Mouse (Mus musculus): ENCODE data around the gene Ddx31. TPM values are rescaled to one million over a fixed set of nuclear protein-coding genes. Genes with fewer than 3 reads are reported as not detected.

The Ddx31 gene
- total RNA-seq, 1 experiment from 2014 or later = 16.5 TPM

DNA sequence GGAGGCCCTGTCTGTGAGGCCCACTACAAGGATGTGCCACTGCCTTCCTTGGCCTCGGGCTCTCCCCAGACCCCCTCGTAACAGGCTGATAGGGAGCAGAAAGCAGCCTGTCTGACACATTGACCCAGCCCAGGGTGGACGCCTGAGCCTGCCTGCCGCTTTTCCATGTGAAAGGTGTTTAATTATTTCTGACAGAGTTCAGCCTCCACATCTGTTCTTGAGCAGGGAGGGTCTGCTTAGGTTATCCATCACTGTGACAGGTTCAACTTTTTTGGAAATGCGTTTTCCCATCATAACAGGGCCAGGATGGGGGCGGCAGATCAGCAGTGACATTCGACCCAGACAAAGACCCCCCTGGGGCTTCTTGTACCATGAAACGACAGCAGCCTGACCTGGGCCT lies 112.8 kb downstream of the Ddx31 start:
- ATAC-seq (replicated peaks; ENCODE audit: low read depth, poor library complexity, severe bottlenecking) = no peak

DNA sequence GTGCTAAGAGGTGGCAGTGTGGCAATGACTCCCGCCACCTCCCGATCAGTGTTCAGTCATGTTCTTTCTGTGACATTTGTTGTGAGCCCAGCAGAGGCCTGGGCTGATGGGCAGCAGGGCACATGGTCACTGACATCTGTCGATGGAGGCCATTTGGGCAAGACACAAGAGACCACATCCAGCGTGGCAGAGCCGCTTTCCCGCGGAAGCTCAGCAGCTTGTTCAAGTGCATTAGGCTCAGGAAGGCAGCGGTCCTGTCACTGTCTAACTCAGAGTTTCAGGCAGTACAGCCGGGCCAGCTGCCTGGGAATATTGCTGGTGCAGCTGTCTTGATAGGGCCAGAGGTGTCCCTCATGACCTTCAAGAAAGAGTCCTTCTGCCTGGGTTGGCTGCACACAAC lies 114.4 kb downstream of the Ddx31 start:
- ATAC-seq (replicated peaks; ENCODE audit: low read depth, poor library complexity, severe bottlenecking) = no peak

Other genes with a start within 250 kb of the Ddx31 start
- gene Gfi1b, start 218.4 kb upstream of the Ddx31 start, total RNA-seq (2017) = 29.5 and 30.7 TPM in 2 replicates
- 14.5 and 18.7 TPM in 2 replicates for gene Tsc1, start 199.2 kb upstream of the Ddx31 start, total RNA-seq (2017)
- gene Spaca9, start 140.7 kb upstream of the Ddx31 start, total RNA-seq (2017) = 2.5 and 6.6 TPM in 2 replicates
- gene Ak8, start 140.2 kb upstream of the Ddx31 start, total RNA-seq (2017) = 1.6 TPM in 1 of 2 replicates, not detected in the other
- gene Gtf3c4, start within 50 bp of the Ddx31 start, total RNA-seq (2017) = 26.3 and 31.8 TPM in 2 replicates
- gene Barhl1, start 76.3 kb downstream of the Ddx31 start, total RNA-seq (2017) = not detected in 2 replicates
- gene Cfap77, start 214.7 kb downstream of the Ddx31 start, total RNA-seq (2017) = not detected in 2 replicates
- 17.7 and 21.9 TPM in 2 replicates for gene Ttf1, start 219.9 kb downstream of the Ddx31 start, total RNA-seq (2017)

All from common myeloid progenitor, adult 5-6 weeks (primary cell).